Mouse (Mus musculus): ENCODE measurements at regions not wholly inside any gene's neighbourhood (a gene's known extent, or its start where the extent isn't known, plus 50 kb on each side); places are given as distances from the start of the nearest gene placed in this dataset.

GRCm38 (mm10) chr6:117312891-117313781 lies 144.8 kb downstream of the Cxcl12 start:
- H3K4me2 ChIP-seq (replicated peaks; ENCODE audit: low read depth, low read length) = no peak overlapping the region
- no peak overlapping the region for H3K9ac ChIP-seq (ENCODE audit: low read depth, low read length)
- H3K27ac ChIP-seq (ENCODE audit: low read depth, low read length) = no peak overlapping the region
- no peaks in the 10 kb centered on the region for H3K36me3 ChIP-seq (ENCODE audit: control insufficient read depth, insufficient read depth, low read length)
- DNase-seq (ENCODE audit: low spot score) (no peak), ATAC-seq (ENCODE audit: low FRiP score) (no peak)
- H3K27me3 ChIP-seq (ENCODE audit: control insufficient read depth, insufficient read depth, low read length) = no peaks in the 10 kb centered on the region
- H3K4me1 ChIP-seq (replicated peaks; ENCODE audit: control insufficient read depth, insufficient read depth, low read length) = no peaks in the 10 kb centered on the region
- WGBS = 69% methylated on average over 13 of the region's 13 CpGs
- no peaks in the 10 kb centered on the region for H3K9me3 ChIP-seq (ENCODE audit: control insufficient read depth, low read length)
- no peak overlapping the region for H3K4me3 ChIP-seq (ENCODE audit: low read depth, low read length)

GRCm38 (mm10) chr6:117313944-117314566 lies 145.7 kb downstream of the Cxcl12 start:
- ATAC-seq (ENCODE audit: low FRiP score) (no peak), DNase-seq (ENCODE audit: low spot score) (no peak)
- H3K4me2 ChIP-seq (replicated peaks; ENCODE audit: low read depth, low read length) = no peak overlapping the region
- H3K4me3 ChIP-seq (ENCODE audit: low read depth, low read length) = no peak overlapping the region
- H3K9me3 ChIP-seq (ENCODE audit: control insufficient read depth, low read length) = no peaks in the 10 kb centered on the region
- no peaks in the 10 kb centered on the region for H3K27me3 ChIP-seq (ENCODE audit: control insufficient read depth, insufficient read depth, low read length)
- H3K9ac ChIP-seq (ENCODE audit: low read depth, low read length) = no peak overlapping the region
- no peak overlapping the region for H3K27ac ChIP-seq (ENCODE audit: low read depth, low read length)
- 51% methylated on average over 6 of the region's 6 CpGs for WGBS
- no peaks in the 10 kb centered on the region for H3K36me3 ChIP-seq (ENCODE audit: control insufficient read depth, insufficient read depth, low read length)
- no peaks in the 10 kb centered on the region for H3K4me1 ChIP-seq (replicated peaks; ENCODE audit: control insufficient read depth, insufficient read depth, low read length)

- ATAC-seq (ENCODE audit: low FRiP score) (no peak), DNase-seq (ENCODE audit: low spot score) (no peak)
- H3K4me2 ChIP-seq (replicated peaks; ENCODE audit: low read depth, low read length) = no peak overlapping the region
- H3K27me3 ChIP-seq (ENCODE audit: control insufficient read depth, insufficient read depth, low read length) = no peaks in the 10 kb centered on the region
- no peaks in the 10 kb centered on the region for H3K36me3 ChIP-seq (ENCODE audit: control insufficient read depth, insufficient read depth, low read length)
- no peaks in the 10 kb centered on the region; the same call in 1 of the 2 replicates for H3K4me1 ChIP-seq (replicated peaks; ENCODE audit: control insufficient read depth, insufficient read depth, low read length)
- no peaks in the 10 kb centered on the region for H3K9me3 ChIP-seq (ENCODE audit: control insufficient read depth, low read length)
- no peak overlapping the region for H3K9ac ChIP-seq (ENCODE audit: low read depth, low read length)
- no peak overlapping the region for H3K27ac ChIP-seq (ENCODE audit: low read depth, low read length)
- H3K4me3 ChIP-seq (ENCODE audit: low read depth, low read length) = no peak overlapping the region
Observed at GRCm38 (mm10) chr6:117323301-117323700, 155.0 kb downstream of the Cxcl12 start.

- WGBS = 77% methylated on average over 3 of the region's 3 CpGs
Observed at GRCm38 (mm10) chr6:117323850-117324249, 155.5 kb downstream of the Cxcl12 start.

GRCm38 (mm10) chr6:117326835-117327775 lies 158.8 kb downstream of the Cxcl12 start:
- H3K27me3 ChIP-seq (ENCODE audit: control insufficient read depth, insufficient read depth, low read length) = no peaks in the 10 kb centered on the region
- DNase-seq (ENCODE audit: low spot score) = peak; percentile 56
- no peaks in the 10 kb centered on the region for H3K9me3 ChIP-seq (ENCODE audit: control insufficient read depth, low read length)
- peak; percentile 61 for ATAC-seq (ENCODE audit: low FRiP score)
- 34% methylated on average over 18 of the region's 18 CpGs for WGBS
- no peak overlapping the region for H3K4me3 ChIP-seq (ENCODE audit: low read depth, low read length)
- no peak overlapping the region for H3K27ac ChIP-seq (ENCODE audit: low read depth, low read length)
- H3K36me3 ChIP-seq (ENCODE audit: control insufficient read depth, insufficient read depth, low read length) = no peaks in the 10 kb centered on the region
- no peak overlapping the region for H3K4me2 ChIP-seq (replicated peaks; ENCODE audit: low read depth, low read length)
- H3K4me1 ChIP-seq (replicated peaks; ENCODE audit: control insufficient read depth, insufficient read depth, low read length) = no peaks in the 10 kb centered on the region; the same call in 1 of the 2 replicates
- H3K9ac ChIP-seq (ENCODE audit: low read depth, low read length) = no peak overlapping the region

More at GRCm38 (mm10) chr6:117323850-117324249, 155.5 kb downstream of the Cxcl12 start:
- no peak overlapping the region for H3K4me3 ChIP-seq (ENCODE audit: low read depth, low read length)
- ATAC-seq (ENCODE audit: low FRiP score) (no peak), DNase-seq (ENCODE audit: low spot score) (no peak)
- H3K36me3 ChIP-seq (ENCODE audit: control insufficient read depth, insufficient read depth, low read length) = no peaks in the 10 kb centered on the region
- no peaks in the 10 kb centered on the region for H3K9me3 ChIP-seq (ENCODE audit: control insufficient read depth, low read length)
- H3K4me1 ChIP-seq (replicated peaks; ENCODE audit: control insufficient read depth, insufficient read depth, low read length) = no peaks in the 10 kb centered on the region; the same call in 1 of the 2 replicates
- H3K27me3 ChIP-seq (ENCODE audit: control insufficient read depth, insufficient read depth, low read length) = no peaks in the 10 kb centered on the region
- H3K4me2 ChIP-seq (replicated peaks; ENCODE audit: low read depth, low read length) = no peak overlapping the region
- H3K27ac ChIP-seq (ENCODE audit: low read depth, low read length) = no peak overlapping the region
- no peak overlapping the region for H3K9ac ChIP-seq (ENCODE audit: low read depth, low read length)

- H3K27ac ChIP-seq (ENCODE audit: low read depth, low read length) = no peak overlapping the region
- DNase-seq (ENCODE audit: low spot score) = no peak
- H3K9ac ChIP-seq (ENCODE audit: low read depth, low read length) = no peak overlapping the region
- H3K4me1 ChIP-seq (replicated peaks; ENCODE audit: control insufficient read depth, insufficient read depth, low read length) = no peaks in the 10 kb centered on the region; the same call in 1 of the 2 replicates
- no peaks in the 10 kb centered on the region for H3K9me3 ChIP-seq (ENCODE audit: control insufficient read depth, low read length)
- no peak overlapping the region for H3K4me2 ChIP-seq (replicated peaks; ENCODE audit: low read depth, low read length)
- no peaks in the 10 kb centered on the region for H3K27me3 ChIP-seq (ENCODE audit: control insufficient read depth, insufficient read depth, low read length)
- 80% methylated on average over 8 of the region's 8 CpGs for WGBS
- H3K36me3 ChIP-seq (ENCODE audit: control insufficient read depth, insufficient read depth, low read length) = no peaks in the 10 kb centered on the region
- H3K4me3 ChIP-seq (ENCODE audit: low read depth, low read length) = no peak overlapping the region
- ATAC-seq (ENCODE audit: low FRiP score) = no peak
Observed at GRCm38 (mm10) chr6:117329164-117329939, 161.0 kb downstream of the Cxcl12 start.

- Histone ChIP-seq H3K9ac (ENCODE audit: low read depth, low read length) (no peak overlapping the region), H3K4me3 (ENCODE audit: low read depth, low read length) (no peak overlapping the region), H3K36me3 (ENCODE audit: control insufficient read depth, insufficient read depth, low read length) (no peaks in the 10 kb centered on the region), H3K27me3 (ENCODE audit: control insufficient read depth, insufficient read depth, low read length) (no peaks in the 10 kb centered on the region), H3K4me1 (replicated peaks; ENCODE audit: control insufficient read depth, insufficient read depth, low read length) (no peaks in the 10 kb centered on the region; the same call in 1 of the 2 replicates), H3K27ac (ENCODE audit: low read depth, low read length) (no peak overlapping the region), H3K4me2 (replicated peaks; ENCODE audit: low read depth, low read length) (no peak overlapping the region), H3K9me3 (ENCODE audit: control insufficient read depth, low read length) (no peaks in the 10 kb centered on the region)
- WGBS = 85% methylated on average over 6 of the region's 6 CpGs
- DNase-seq (ENCODE audit: low spot score) = no peak
- no peak for ATAC-seq (ENCODE audit: low FRiP score)
Observed at GRCm38 (mm10) chr6:117330198-117330597, 161.9 kb downstream of the Cxcl12 start.

Data from hindbrain, embryonic 11.5 days (tissue).